Mouse (Mus musculus) layer of hippocampus, postnatal 10 days (tissue): ENCODE results near the gene Bcl2l14. TPM values are rescaled to one million over a fixed set of nuclear protein-coding genes. Genes with fewer than 3 reads are reported as not detected.

Experiments
- DNase-seq, 2 experiments: peaks; one replicate each; pipeline ENCODE4 v3.0.0; 2021; ENCODE audit warnings: low spot score in 2 of 2
- total RNA-seq, 2 experiments: library from RNA; stranded (reverse); gene quantifications; 2 replicates each; pipeline ENCODE4 v1.2.3; 2021

The Bcl2l14 gene
- total RNA-seq, 2 experiments from 2014 or later: not detected

DNA sequence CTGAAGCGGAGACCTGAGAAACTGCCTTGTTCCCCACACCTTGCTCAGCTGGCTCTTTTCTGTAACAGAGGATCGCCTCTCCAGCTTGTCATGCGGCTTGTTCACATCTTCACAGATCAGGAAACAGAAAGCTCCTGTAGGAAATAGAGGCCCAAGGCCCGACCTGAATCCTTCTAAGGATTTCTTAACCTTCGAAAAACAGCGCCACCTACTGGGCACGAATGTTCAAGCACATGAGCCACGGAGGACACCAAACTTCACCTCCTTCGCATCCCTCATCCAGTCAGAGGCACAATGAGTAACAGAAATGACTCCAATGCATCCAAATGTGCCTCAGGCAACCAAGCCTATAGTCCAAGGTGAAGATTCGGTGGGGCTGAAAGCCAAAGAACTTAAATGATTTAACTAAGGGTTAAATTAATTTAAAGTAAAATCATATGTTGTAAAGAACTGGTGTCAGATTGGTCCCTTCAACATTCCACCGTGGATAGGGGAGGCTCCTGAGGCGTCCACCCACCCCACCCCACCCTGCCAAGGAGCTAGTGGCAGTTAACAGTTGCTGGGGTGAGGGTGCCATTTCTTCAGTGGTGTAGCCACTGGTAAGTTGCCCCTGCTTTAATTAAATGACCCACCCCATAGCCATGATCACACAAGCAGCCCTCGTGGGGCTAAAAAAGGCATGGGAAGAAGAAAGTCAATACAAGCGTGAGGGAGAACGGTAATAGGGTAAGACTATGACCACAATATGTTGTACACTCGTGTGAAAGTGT lies 7.0 kb downstream of the Bcl2l14 start:
- DNase-seq: peak; percentile 59 to 63

DNA sequence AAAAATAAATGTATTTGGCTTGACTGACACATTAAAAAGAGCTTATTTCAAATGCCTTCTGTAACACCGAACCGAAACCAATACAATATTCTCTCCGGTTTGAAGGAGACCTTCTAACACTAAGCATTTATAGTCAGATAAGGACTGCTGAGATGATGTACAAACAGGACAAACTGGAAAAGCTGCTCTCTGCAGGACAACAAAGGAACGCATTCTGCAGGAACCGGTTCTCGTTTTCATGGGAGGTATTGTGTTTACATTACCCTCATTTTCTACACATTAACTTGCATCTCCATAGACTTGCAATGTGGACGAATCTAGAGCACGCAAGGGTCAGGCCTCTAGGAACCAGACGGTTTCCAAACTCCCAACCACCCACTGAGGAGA lies 7.6 kb downstream of the Bcl2l14 start:
- DNase-seq: no peak

DNA sequence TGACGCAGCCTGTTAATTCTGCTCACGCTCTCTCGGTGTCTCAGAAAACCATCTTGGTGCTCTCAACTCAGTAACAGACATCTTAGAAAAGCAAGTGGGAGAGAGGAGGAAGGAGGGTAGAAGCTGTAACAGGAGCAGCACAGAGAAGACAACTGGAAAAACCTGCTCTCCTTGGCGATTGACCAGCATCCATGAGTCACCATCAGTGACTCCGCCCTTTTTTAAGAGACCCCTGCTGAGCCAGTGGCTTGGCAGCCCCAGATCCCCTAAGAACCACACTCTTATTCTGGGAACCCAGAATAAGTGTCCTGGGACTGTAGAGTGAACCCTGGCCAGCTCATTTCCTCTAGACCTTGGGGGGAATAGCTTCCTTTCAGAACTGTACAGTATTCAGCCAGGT lies 11.1 kb downstream of the Bcl2l14 start:
- DNase-seq: no peak

DNA sequence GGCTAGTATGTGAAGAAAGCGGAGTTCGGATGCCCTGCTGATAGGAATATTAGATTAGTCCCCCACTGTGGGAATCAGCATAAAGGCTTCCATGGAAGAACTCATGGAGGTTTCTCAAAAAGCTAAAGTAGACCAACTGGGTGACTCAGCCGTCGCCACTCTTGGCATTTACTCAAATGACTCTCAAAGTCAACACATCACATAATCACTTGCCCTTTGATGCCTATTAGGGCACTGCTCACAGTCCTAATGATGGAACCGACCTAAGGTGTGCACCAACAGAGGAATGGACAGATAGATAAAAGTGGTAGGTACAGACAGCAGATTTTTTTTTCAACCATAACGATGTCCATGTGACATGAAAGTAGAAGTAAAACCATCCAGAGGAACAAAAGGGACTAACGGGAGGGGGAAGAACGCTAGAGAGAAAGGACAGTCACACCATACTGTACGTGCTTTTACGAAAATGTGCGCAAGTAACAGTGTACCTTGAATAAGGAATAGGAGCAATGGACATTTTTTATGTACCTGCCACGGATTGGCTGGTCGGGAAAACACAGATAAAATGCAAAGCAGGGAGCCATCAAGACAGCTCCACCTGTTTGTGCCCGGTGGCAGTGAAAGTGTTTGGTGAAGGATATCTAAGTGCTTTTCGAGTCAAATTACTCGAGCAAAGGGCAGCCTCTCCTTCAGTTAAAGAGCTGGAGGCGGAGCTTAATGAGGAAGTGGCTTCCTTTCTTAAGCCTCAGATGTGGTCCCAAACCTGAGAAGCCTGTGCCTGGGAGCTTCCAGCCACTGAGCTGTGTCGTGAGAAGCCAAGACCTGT lies 17.8 kb downstream of the Bcl2l14 start:
- no peak for DNase-seq

- DNase-seq: no peak
These were observed 18.4 kb downstream of the Bcl2l14 start for GRCm38 (mm10) chr6:134414532-134414883.

DNA sequence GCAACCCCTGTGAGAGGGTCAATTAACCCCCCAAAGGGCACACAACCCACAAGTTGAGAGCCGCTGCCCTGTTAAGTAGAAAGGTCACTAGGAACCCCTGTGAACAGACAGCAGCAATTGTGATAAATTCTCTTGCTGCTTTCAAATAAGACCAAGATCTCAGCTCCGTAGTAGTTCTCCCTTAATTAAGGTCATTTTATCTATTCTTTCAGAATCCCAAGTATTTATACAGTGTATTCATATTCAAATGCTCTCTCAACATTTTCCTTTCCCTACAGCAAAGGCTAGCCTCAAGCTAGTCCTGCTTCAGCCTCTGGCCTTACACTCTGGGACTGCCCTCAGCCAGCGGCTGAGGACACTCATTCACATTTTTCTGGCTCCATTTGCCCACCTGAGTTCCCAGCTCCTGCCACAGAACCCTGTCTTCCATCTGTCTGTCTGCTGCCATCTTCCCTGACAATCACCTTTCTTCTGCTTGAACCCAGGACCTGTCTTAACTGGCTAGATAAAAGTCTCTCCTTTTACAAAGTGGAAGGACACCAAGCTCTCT lies 20.5 kb downstream of the Bcl2l14 start:
- no peak for DNase-seq

- DNase-seq: no peak
These were observed 21.8 kb downstream of the Bcl2l14 start for GRCm38 (mm10) chr6:134417886-134418285.

DNA sequence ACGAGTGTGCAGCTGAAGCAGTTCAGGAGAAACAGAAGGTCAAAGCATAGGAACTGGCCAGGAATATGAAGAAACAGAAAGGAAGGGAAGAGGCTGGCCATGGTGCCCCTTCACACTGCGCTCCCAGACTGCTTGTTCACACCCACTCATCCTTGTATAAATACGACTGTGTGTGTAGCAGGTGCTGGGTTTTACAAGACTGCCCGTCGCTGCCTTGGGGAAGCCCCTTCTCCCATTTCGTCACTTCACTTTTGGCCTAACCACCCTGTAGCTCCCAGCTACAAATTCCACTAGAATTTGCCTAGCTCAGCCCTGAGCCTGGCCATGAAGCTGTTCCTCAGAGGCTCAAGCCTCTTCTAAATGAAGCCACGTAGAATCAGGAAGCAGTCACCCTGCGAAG lies 24.3 kb downstream of the Bcl2l14 start:
- DNase-seq: no peak

DNA sequence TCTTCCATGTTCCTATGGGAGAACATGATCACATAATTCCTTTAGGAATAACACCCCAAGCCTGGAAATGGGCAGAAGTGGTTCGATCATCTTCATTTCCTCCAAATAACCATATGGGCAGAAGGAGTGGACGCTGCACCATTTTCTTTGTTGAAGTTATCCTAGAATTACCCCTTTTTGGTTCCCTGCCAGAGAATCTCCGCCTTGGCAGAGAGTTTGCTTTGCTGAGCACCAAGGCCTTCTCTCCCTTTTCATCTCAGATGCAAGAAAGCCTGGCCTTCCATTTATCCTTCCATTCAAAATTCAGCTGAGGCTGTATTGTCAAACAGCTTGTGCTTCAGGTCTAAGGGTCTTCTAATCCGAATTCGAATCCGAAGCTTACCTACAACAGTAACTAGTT lies 25.8 kb downstream of the Bcl2l14 start:
- no peak for DNase-seq

- peak; percentile 70 to 79 for DNase-seq
These were observed 29.1 kb downstream of the Bcl2l14 start for GRCm38 (mm10) chr6:134425216-134425717.

- DNase-seq: no peak
These were observed 31.0 kb downstream of the Bcl2l14 start for GRCm38 (mm10) chr6:134427165-134427564.

- DNase-seq: no peak
These were observed 32.3 kb downstream of the Bcl2l14 start for GRCm38 (mm10) chr6:134428455-134428854.

GRCm38 (mm10) chr6:134430161-134430799 lies 34.2 kb downstream of the Bcl2l14 start:
- DNase-seq: no peak

- DNase-seq: no peak
These were observed 35.5 kb downstream of the Bcl2l14 start for GRCm38 (mm10) chr6:134431583-134431982.

GRCm38 (mm10) chr6:134433281-134433680 lies 37.2 kb downstream of the Bcl2l14 start:
- no peak for DNase-seq

GRCm38 (mm10) chr6:134434044-134434443 lies 37.9 kb downstream of the Bcl2l14 start:
- DNase-seq: no peak

DNA sequence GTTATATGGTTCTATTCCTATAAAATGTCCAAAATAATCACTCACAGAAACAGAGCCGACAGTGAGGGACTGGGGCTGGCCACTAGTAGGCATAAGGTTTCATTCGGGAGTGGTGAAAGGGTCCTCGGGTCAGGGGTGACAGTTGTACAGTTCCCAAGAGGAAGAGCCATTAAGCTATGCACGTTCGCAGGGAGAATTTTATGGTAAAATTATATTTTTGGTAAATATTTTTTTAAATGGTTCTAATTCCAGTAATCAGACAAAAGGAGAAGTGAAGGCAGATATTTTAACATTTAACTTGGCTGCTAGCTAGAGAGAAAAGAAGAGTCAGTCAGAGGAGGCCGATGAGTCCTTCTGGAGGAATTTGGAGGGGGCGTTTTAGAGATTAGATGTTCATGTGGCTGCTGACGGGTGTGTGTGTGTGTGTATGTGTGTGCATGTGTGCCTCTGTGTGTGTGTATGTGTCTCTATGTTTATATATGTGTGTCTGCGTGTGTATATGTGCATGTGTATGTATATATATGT lies 38.8 kb downstream of the Bcl2l14 start:
- no peak for DNase-seq

- DNase-seq: no peak
These were observed 40.8 kb downstream of the Bcl2l14 start for GRCm38 (mm10) chr6:134436955-134437354.

GRCm38 (mm10) chr6:134439401-134440021 lies 43.4 kb downstream of the Bcl2l14 start:
- peak; percentile 31 to 46 for DNase-seq

- no peak for DNase-seq
These were observed 43.9 kb downstream of the Bcl2l14 start for GRCm38 (mm10) chr6:134440023-134440422.

- no peak for DNase-seq
These were observed 45.6 kb downstream of the Bcl2l14 start for GRCm38 (mm10) chr6:134441716-134442115.
